Mouse (Mus musculus) liver, postnatal 0 days (tissue): ENCODE data around the gene Npcd. TPM values are rescaled to one million over a fixed set of nuclear protein-coding genes. Genes with fewer than 3 reads are reported as not detected.
"Not testable (repeated sequence)": the region's sequence is repeated elsewhere in the genome, so short reads cannot be mapped to it uniquely, and the experiment has no call there.

ENCODE experiments used
- ATAC-seq: fragments of 200-750 bp; cut with Nextera tagmentation; 2 replicates; pipeline ENCODE4 v1.8.0; 2017; ENCODE audit warnings: mild to moderate bottlenecking, moderate library complexity
- DNase-seq: peaks from one replicate; pipeline ENCODE4 v3.0.0-alpha.2; 2016
- H3K27ac ChIP-seq: fragments of 300-500 bp; sonication (generic); 2 replicates; pipeline ENCODE4 v1.5.1; 2014; ENCODE audit warnings: antibody characterized with exemption, moderate library complexity, mild to moderate bottlenecking, low read depth
- H3K27me3 ChIP-seq: fragments of 300-500 bp; sonication (generic); 2 replicates; pipeline ENCODE4 v1.6.1; 2014; ENCODE audit warnings: low read length, control low read depth, mixed read lengths; ENCODE audit not compliant: insufficient read depth
- H3K36me3 ChIP-seq: fragments of 300-500 bp; sonication (generic); replicated peaks from 2 replicates; pipeline ENCODE4 v1.6.1; 2014; ENCODE audit warnings: mild to moderate bottlenecking, control low read depth, low read length, moderate library complexity, mixed read lengths; ENCODE audit not compliant: insufficient read depth
- H3K4me1 ChIP-seq: fragments of 300-500 bp; sonication (generic); 2 replicates; pipeline ENCODE4 v1.6.1; 2014; ENCODE audit warnings: antibody characterized with exemption, mild to moderate bottlenecking, control low read depth; ENCODE audit not compliant: insufficient read depth
- H3K4me2 ChIP-seq: fragments of 300-500 bp; sonication (generic); 2 replicates; pipeline ENCODE4 v1.6.1; 2014; ENCODE audit warnings: low read depth, mild to moderate bottlenecking, low read length, moderate library complexity, mixed read lengths
- H3K4me3 ChIP-seq: fragments of 300-500 bp; sonication (generic); 2 replicates; pipeline ENCODE4 v1.5.1; 2014; ENCODE audit warnings: low read depth, low read length
- H3K9ac ChIP-seq: fragments of 300-500 bp; sonication (generic); replicated peaks from 2 replicates; pipeline ENCODE4 v1.6.1; 2014; ENCODE audit warnings: mild to moderate bottlenecking, moderate library complexity
- H3K9me3 ChIP-seq: fragments of 300-500 bp; sonication (generic); 2 replicates; pipeline ENCODE4 v1.6.1; 2016; ENCODE audit warnings: mild to moderate bottlenecking, control low read depth, low read length, mixed read lengths
- CTCF ChIP-seq: sonication (generic); IDR thresholded peaks from 2 replicates; pipeline ENCODE4 v1.5.1; 2016; ENCODE audit warnings: antibody characterized with exemption, low read depth
- EP300 ChIP-seq: IDR thresholded peaks from 2 replicates; pipeline ENCODE4 v1.6.1; 2016; ENCODE audit warnings: antibody characterized with exemption, low read depth, mild to moderate bottlenecking
- WGBS: fragments of 180-500 bp; shearing (Covaris S2); extraction: QIAGEN DNeasy Blood & Tissue Kit; methylation state at CpG from one replicate; pipeline ENCODE4 v1.1.7; 2014; ENCODE audit not compliant: insufficient replicate concordance; 5-methylcytosine and 5-hydroxymethylcytosine counted together
- polyA plus RNA-seq: library from polyadenylated mRNA; unstranded; fragments of >200 nt; fragmentation: Nextera tagmentation; extraction: Ambion mirVana; gene quantifications from 2 replicates; pipeline ENCODE4 v1.2.1, GENCODE M21; 2015

Gene Npcd
- polyA plus RNA-seq, 1 experiment from 2014 or later: not detected

- 66% methylated on average over 13 of the region's 13 CpGs for WGBS
- DNase-seq (peak; percentile 36), ATAC-seq (peak; percentile 74)
- H3K4me1 ChIP-seq: peaks cover 2% of the 10 kb centered on the region; the same call in 1 of the 2 replicates
- H3K4me2 ChIP-seq: no peak overlapping the region
- no peaks in the 10 kb centered on the region for H3K9me3 ChIP-seq
- H3K27ac ChIP-seq: no peak overlapping the region
- no peak overlapping the region for H3K9ac ChIP-seq
- no peak overlapping the region for H3K4me3 ChIP-seq
- no peaks in the 10 kb centered on the region for H3K27me3 ChIP-seq
- H3K36me3 ChIP-seq: no peaks in the 10 kb centered on the region
- no peak for TF ChIP-seq CTCF
- peak; percentile 53; the same call in 1 of the 2 replicates for TF ChIP-seq EP300
Observed at GRCm38 (mm10) chr15:79822265-79823199, 11.5 kb downstream of the Npcd start.

- peak; percentile 31 for TF ChIP-seq CTCF
- no peak for TF ChIP-seq EP300
- Histone ChIP-seq H3K27ac (no peak overlapping the region), H3K4me1 (peaks cover 2% of the 10 kb centered on the region; the same call in 1 of the 2 replicates), H3K4me2 (no peak overlapping the region), H3K36me3 (no peaks in the 10 kb centered on the region), H3K9me3 (no peaks in the 10 kb centered on the region), H3K4me3 (no peak overlapping the region), H3K9ac (no peak overlapping the region), H3K27me3 (no peaks in the 10 kb centered on the region)
- DNase-seq: no peak
- no peak for ATAC-seq
- 67% methylated on average over 4 of the region's 4 CpGs for WGBS
Observed at GRCm38 (mm10) chr15:79818325-79818724, 15.7 kb downstream of the Npcd start.

GRCm38 (mm10) chr15:79813666-79814258 is 20.3 kb downstream of the Npcd start:
- H3K36me3 ChIP-seq: no peaks in the 10 kb centered on the region
- DNase-seq (no peak), ATAC-seq (peak; percentile 17; the same call in 1 of the 2 replicates)
- no peak overlapping the region for H3K4me3 ChIP-seq
- no peaks in the 10 kb centered on the region for H3K4me1 ChIP-seq
- peaks cover 4% of the 10 kb centered on the region; the same call in 1 of the 2 replicates for H3K27me3 ChIP-seq
- H3K9me3 ChIP-seq: no peaks in the 10 kb centered on the region
- TF ChIP-seq EP300 (no peak), CTCF (no peak)
- H3K9ac ChIP-seq: no peak overlapping the region
- H3K4me2 ChIP-seq: no peak overlapping the region
- 36% methylated on average over 8 of the region's 8 CpGs for WGBS
- H3K27ac ChIP-seq: no peak overlapping the region

- not testable (repeated sequence) for H3K4me1 ChIP-seq, H3K4me3 ChIP-seq, ATAC-seq, H3K9ac ChIP-seq, H3K36me3 ChIP-seq, H3K27ac ChIP-seq, DNase-seq, H3K4me2 ChIP-seq, H3K9me3 ChIP-seq
- peaks cover 11% of the 10 kb centered on the region; the same call in 1 of the 2 replicates for H3K27me3 ChIP-seq
- 59% methylated on average over 2 of the region's 2 CpGs for WGBS
Observed at GRCm38 (mm10) chr15:79812840-79813239, 21.2 kb downstream of the Npcd start.

GRCm38 (mm10) chr15:79810997-79811396 is 23.0 kb downstream of the Npcd start:
- WGBS: 45% methylated on average over 4 of the region's 4 CpGs
- no peaks in the 10 kb centered on the region for H3K9me3 ChIP-seq
- no peak overlapping the region for H3K4me3 ChIP-seq
- H3K4me2 ChIP-seq: no peak overlapping the region
- H3K27me3 ChIP-seq: peaks cover 29% of the 10 kb centered on the region
- no peaks in the 10 kb centered on the region for H3K36me3 ChIP-seq
- H3K9ac ChIP-seq: no peak overlapping the region
- H3K27ac ChIP-seq: no peak overlapping the region
- ATAC-seq (no peak), DNase-seq (no peak)
- no peaks in the 10 kb centered on the region for H3K4me1 ChIP-seq
- TF ChIP-seq EP300: no peak
- TF ChIP-seq CTCF: no peak

- H3K9ac ChIP-seq: no peak overlapping the region
- H3K4me1 ChIP-seq: no peaks in the 10 kb centered on the region
- DNase-seq (no peak), ATAC-seq (no peak)
- TF ChIP-seq CTCF: no peak
- TF ChIP-seq EP300: no peak
- H3K27ac ChIP-seq: no peak overlapping the region
- H3K9me3 ChIP-seq: no peaks in the 10 kb centered on the region
- H3K4me3 ChIP-seq: no peak overlapping the region
- WGBS: 48% methylated on average over 3 of the region's 3 CpGs
- H3K27me3 ChIP-seq: peaks cover 39% of the 10 kb centered on the region
- H3K4me2 ChIP-seq: no peak overlapping the region
- H3K36me3 ChIP-seq: no peaks in the 10 kb centered on the region
Observed at GRCm38 (mm10) chr15:79810061-79810460, 24.0 kb downstream of the Npcd start.
